Mouse (Mus musculus) bone marrow, adult 2 months (tissue): Measurements from ENCODE around the gene Slc12a3.

Experiments
- CTCF ChIP-seq: fragments of 200-500 bp; IDR thresholded peaks from 2 replicates; pipeline ENCODE4 v1.5.1; 2011; ENCODE audit warnings: low read length, control low read depth; ENCODE audit not compliant: control insufficient read depth, insufficient read depth
- POLR2A ChIP-seq: fragments of 200-500 bp; IDR thresholded peaks from 2 replicates; pipeline ENCODE4 v1.6.1; 2011; ENCODE audit warnings: low read depth, mild to moderate bottlenecking, control low read depth, low read length, borderline replicate concordance; ENCODE audit not compliant: control insufficient read depth

DNA sequence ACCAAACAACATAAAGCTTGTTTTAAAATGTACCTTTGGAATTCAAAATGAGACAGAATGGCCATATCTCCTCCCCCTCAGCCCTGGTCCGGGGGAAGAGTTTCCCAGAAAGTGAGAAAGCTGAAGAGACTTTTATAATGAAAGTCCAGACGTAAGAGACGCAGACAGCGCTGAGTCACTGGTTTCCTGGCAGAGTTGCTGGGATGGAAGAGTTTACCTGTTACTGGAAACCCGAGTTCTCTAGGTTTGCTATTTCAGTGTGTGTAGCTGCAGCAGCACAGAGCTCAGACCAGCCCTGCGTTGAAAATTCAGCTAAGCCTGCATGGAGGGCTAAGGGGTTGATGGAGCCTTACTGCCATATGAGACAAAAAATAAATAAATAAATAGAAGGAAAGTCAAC lies 6.0 kb upstream of the Slc12a3 start:
- TF ChIP-seq POLR2A = no peak
- TF ChIP-seq CTCF = no peak
